Mouse (Mus musculus): ENCODE results near the gene Sprr2f.

Gene Sprr2f

GRCm38 (mm10) chr3:92364887-92365286, at the start of gene Sprr2f:
Sprr2f (plus strand) TSS chr3:92365187.
- no peak for DNase-seq

- DNase-seq: no peak
These were observed 48.7 kb upstream of the Sprr2f start, which contains the start of gene Sprr2b for GRCm38 (mm10) chr3:92316320-92316719. Sprr2b (plus strand) TSS chr3:92316620.

GRCm38 (mm10) chr3:92317384-92317783, 47.6 kb upstream of the Sprr2f start:
- no peak for DNase-seq

GRCm38 (mm10) chr3:92336278-92336677, 28.7 kb upstream of the Sprr2f start:
- no peak for DNase-seq

- no peak for DNase-seq
These were observed 26.1 kb upstream of the Sprr2f start, which contains the start of gene Sprr2d for GRCm38 (mm10) chr3:92338840-92339239. Sprr2d (plus strand) TSS chr3:92339140.

- DNase-seq: no peak
These were observed 13.1 kb upstream of the Sprr2f start, which contains the start of gene Sprr2e for GRCm38 (mm10) chr3:92351843-92352242. Sprr2e (plus strand) TSS chr3:92352143.

- no peak for DNase-seq
These were observed 3.4 kb upstream of the Sprr2f start for GRCm38 (mm10) chr3:92361619-92362018.

- DNase-seq: no peak
These were observed 8.6 kb downstream of the Sprr2f start for GRCm38 (mm10) chr3:92373613-92374012.

GRCm38 (mm10) chr3:92385385-92385784, 20.4 kb downstream of the Sprr2f start, which contains the start of gene Sprr2h:
Sprr2h (plus strand) TSS chr3:92385685.
- DNase-seq: no peak

- no peak for DNase-seq
These were observed 29.3 kb downstream of the Sprr2f start for GRCm38 (mm10) chr3:92394301-92394700.

GRCm38 (mm10) chr3:92407691-92408090, 42.7 kb downstream of the Sprr2f start, which contains the start of gene Sprr2i:
Sprr2i (plus strand) TSS chr3:92407991.
- DNase-seq: no peak
